Mouse (Mus musculus) mouse embryonic stem cell (cell line): ENCODE measurements around the gene Lemd1.

Experiments
- in situ Hi-C, 2 experiments: fragments of 300-500 bp; cut with MboI; formaldehyde crosslinking; loops; 1 replicate in 1 of 2; 3 replicates in 1 of 2; pipeline ENCODE4 v1.14.3; 2019 to 2020; ENCODE audit warnings: low sequenced_read_pairs in 2 of 2, low pct_unique_long_range_greater_than_20kb in 1 of 2, mixed read lengths in 1 of 2; ENCODE audit not compliant: unreplicated experiment in 1 of 2

Gene Lemd1

GRCm38 (mm10) chr1:132161211-132161880, 29.9 kb upstream of the Lemd1 start:
- in situ Hi-C loops, result loop anchor here (5.0 kb wide), 2 partner anchors 56 to 146 kb away; no protein-coding TSS in a partner anchor

- in situ Hi-C loops, result loop anchor here (5.0 kb wide), 2 partner anchors 55 to 145 kb away; no protein-coding TSS in a partner anchor
These were observed 28.6 kb upstream of the Lemd1 start for GRCm38 (mm10) chr1:132162618-132163017.

- in situ Hi-C loops, result loop anchor here (5.0 kb wide), 2 partner anchors 52 to 142 kb away; no protein-coding TSS in a partner anchor
These were observed 26.3 kb upstream of the Lemd1 start for GRCm38 (mm10) chr1:132164780-132165518.

- in situ Hi-C loops, result no loop called here
These were observed 25.4 kb upstream of the Lemd1 start for GRCm38 (mm10) chr1:132165859-132166258.

GRCm38 (mm10) chr1:132168115-132168767, 23.0 kb upstream of the Lemd1 start:
- in situ Hi-C loops, result no loop called here

GRCm38 (mm10) chr1:132170698-132171097, 20.5 kb upstream of the Lemd1 start:
- in situ Hi-C loops, result no loop called here

GRCm38 (mm10) chr1:132171619-132172018, 19.6 kb upstream of the Lemd1 start:
- in situ Hi-C loops, result no loop called here

GRCm38 (mm10) chr1:132186303-132186702, 4.9 kb upstream of the Lemd1 start:
- in situ Hi-C loops, result no loop called here

- in situ Hi-C loops, result no loop called here
These were observed 2.7 kb upstream of the Lemd1 start for GRCm38 (mm10) chr1:132188442-132189066.

GRCm38 (mm10) chr1:132189231-132189630, 2.0 kb upstream of the Lemd1 start:
- in situ Hi-C loops, result no loop called here

- in situ Hi-C loops, result no loop called here
These were observed 1.2 kb upstream of the Lemd1 start for GRCm38 (mm10) chr1:132190040-132190513.

GRCm38 (mm10) chr1:132190621-132191092, 574 bp upstream of the Lemd1 start:
- in situ Hi-C loops, result no loop called here

GRCm38 (mm10) chr1:132191786-132192680, 802 bp downstream of the Lemd1 start:
- in situ Hi-C loops, result no loop called here

GRCm38 (mm10) chr1:132193806-132194205, 2.6 kb downstream of the Lemd1 start:
- in situ Hi-C loops, result no loop called here

- in situ Hi-C loops, result no loop called here
These were observed 3.4 kb downstream of the Lemd1 start for GRCm38 (mm10) chr1:132194624-132195023.

GRCm38 (mm10) chr1:132195100-132195499, 3.9 kb downstream of the Lemd1 start:
- in situ Hi-C loops, result no loop called here

- in situ Hi-C loops, result no loop called here
These were observed 4.5 kb downstream of the Lemd1 start for GRCm38 (mm10) chr1:132195681-132196080.

- in situ Hi-C loops, result no loop called here
These were observed 5.1 kb downstream of the Lemd1 start for GRCm38 (mm10) chr1:132196337-132196736.
